In the genomic region with DNA sequence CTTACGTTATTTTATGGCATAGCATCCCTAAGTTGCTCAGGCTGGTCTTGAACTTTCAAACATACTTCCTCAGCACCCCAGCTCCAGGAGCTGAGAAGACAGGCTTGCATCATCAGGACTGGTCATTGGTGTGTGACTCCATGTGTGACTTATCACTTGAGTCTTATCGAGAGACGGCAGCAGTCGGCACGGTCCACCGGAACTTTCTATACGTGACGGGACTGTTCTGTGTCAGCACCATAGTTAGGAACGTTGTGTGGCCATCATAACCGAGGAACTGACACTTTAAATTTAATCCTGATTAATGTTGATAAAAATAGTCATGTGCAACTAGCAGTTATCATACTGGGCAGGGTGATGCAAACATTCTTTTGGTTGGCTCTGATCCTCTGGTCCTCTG, we compare ENCODE assay signal across 36 mouse cellular contexts. TPM values are rescaled to one million over a fixed set of nuclear protein-coding genes. Genes with fewer than 3 reads are reported as not detected.
"Had no signal": no experiment of that assay in that cellular context is flagged by ENCODE, and none has a peak within 500 bp of the region (broad histone marks: within the 10 kb centered on the region; RNA-seq: fewer than 3 reads in every experiment).

No protein-coding gene starts in this region.

- ATAC-seq: liver, embryonic 12.5 days; liver, postnatal 0 days; lung, postnatal 0 days; midbrain, embryonic 13.5 days; midbrain, embryonic 15.5 days; midbrain, embryonic 16.5 days had no signal

- H3K4me3 ChIP-seq: limb, embryonic 10.5 days; limb, embryonic 12.5 days; limb, embryonic 13.5 days; limb, embryonic 15.5 days; liver, embryonic 12.5 days; liver, embryonic 13.5 days; liver, embryonic 15.5 days; lung, embryonic 15.5 days; megakaryocyte, embryonic 14.5 days; midbrain, embryonic 10.5 days; midbrain, embryonic 12.5 days; midbrain, embryonic 13.5 days; midbrain, embryonic 15.5 days; myocyte; neural tube, embryonic 12.5 days had no signal

- H3K9ac ChIP-seq: limb, embryonic 12.5 days; limb, embryonic 13.5 days; limb, embryonic 15.5 days; liver, embryonic 12.5 days; liver, embryonic 13.5 days; liver, embryonic 14.5 days; liver, embryonic 15.5 days; liver, postnatal 0 days; lung, embryonic 14.5 days; lung, embryonic 15.5 days; midbrain, embryonic 12.5 days; midbrain, embryonic 13.5 days; midbrain, embryonic 15.5 days; neural tube, embryonic 12.5 days had no signal

- H3K4me2 ChIP-seq: limb, embryonic 12.5 days; limb, embryonic 13.5 days; limb, embryonic 15.5 days; liver, embryonic 11.5 days; liver, embryonic 12.5 days; liver, embryonic 13.5 days; liver, embryonic 15.5 days; lung, embryonic 14.5 days; lung, embryonic 15.5 days; midbrain, embryonic 11.5 days; midbrain, embryonic 12.5 days; midbrain, embryonic 13.5 days; midbrain, embryonic 15.5 days; neural tube, embryonic 12.5 days had no signal

- H3K4me1 ChIP-seq: liver, embryonic 12.5 days; liver, embryonic 13.5 days; liver, embryonic 15.5 days had no signal

- H3K27me3 ChIP-seq: midbrain, embryonic 15.5 days had no signal

- H3K36me3 ChIP-seq: limb, embryonic 10.5 days; limb, embryonic 12.5 days; limb, embryonic 13.5 days; liver, embryonic 12.5 days; liver, embryonic 13.5 days; liver, embryonic 15.5 days; lung, embryonic 15.5 days had no signal

- H3K27ac ChIP-seq: limb, embryonic 10.5 days; limb, embryonic 12.5 days; limb, embryonic 13.5 days; limb, embryonic 15.5 days; liver, embryonic 12.5 days; liver, embryonic 13.5 days; liver, embryonic 14.5 days; liver, embryonic 15.5 days; lung, embryonic 15.5 days; macrophage; midbrain, embryonic 10.5 days; midbrain, embryonic 12.5 days; midbrain, embryonic 13.5 days; midbrain, embryonic 15.5 days; neural tube, embryonic 12.5 days had no signal

- H3K9me3 ChIP-seq: limb, embryonic 10.5 days; limb, embryonic 12.5 days; limb, embryonic 13.5 days; limb, embryonic 15.5 days; liver, embryonic 12.5 days; liver, embryonic 13.5 days; liver, embryonic 15.5 days; lung, embryonic 15.5 days; megakaryocyte, embryonic 14.5 days; midbrain, embryonic 10.5 days; midbrain, embryonic 12.5 days; midbrain, embryonic 13.5 days; midbrain, embryonic 15.5 days; neural tube, embryonic 12.5 days had no signal

- DNase-seq: left cerebral cortex, postnatal 4 days; liver; liver, embryonic 13.5 days; liver, postnatal 0 days; lung, adult 18-20 months; lung, adult 2 months; lung, embryonic 14.5 days; lung, postnatal 10 days; lung, postnatal 14 days; lung, postnatal 36 days; lung, postnatal 4 days; midbrain, embryonic 14.5 days had no signal

RNA-seq across cellular contexts. Expression of gene Shank1, which starts 31.1 kb away (rescaled TPM):
- total RNA-seq: liver, adult 2 months had no signal
- polyA plus RNA-seq: liver, postnatal 0 days; macrophage had no signal

RNA-seq across cellular contexts. Expression of gene Syt3, which starts 42.8 kb away (rescaled TPM):
- total RNA-seq: monocyte, adult 5-6 weeks had no signal
- polyA plus RNA-seq: liver, embryonic 15.5 days; liver, embryonic 16.5 days; macrophage; myocyte had no signal

RNA-seq across cellular contexts. Expression of gene 1700008O03Rik, which starts 44.5 kb away (rescaled TPM):
- total RNA-seq: liver, adult 2 months; megakaryocyte-erythroid progenitor cell, adult 5-6 weeks; monocyte, adult 5-6 weeks had no signal
- polyA plus RNA-seq: myocyte had no signal
